Mouse (Mus musculus): Measurements from ENCODE around the gene Hnrnpa1.

The Hnrnpa1 gene

GRCm38 (mm10) chr15:103240160-103241028, at the start of gene Hnrnpa1:
Gene Hnrnpa1, plus strand, starts transcription at chr15:103240432.
- DNase-seq: peak; percentile 97 to 98

GRCm38 (mm10) chr15:103190531-103191462, 49.4 kb upstream of the Hnrnpa1 start:
- no peak for DNase-seq

DNA sequence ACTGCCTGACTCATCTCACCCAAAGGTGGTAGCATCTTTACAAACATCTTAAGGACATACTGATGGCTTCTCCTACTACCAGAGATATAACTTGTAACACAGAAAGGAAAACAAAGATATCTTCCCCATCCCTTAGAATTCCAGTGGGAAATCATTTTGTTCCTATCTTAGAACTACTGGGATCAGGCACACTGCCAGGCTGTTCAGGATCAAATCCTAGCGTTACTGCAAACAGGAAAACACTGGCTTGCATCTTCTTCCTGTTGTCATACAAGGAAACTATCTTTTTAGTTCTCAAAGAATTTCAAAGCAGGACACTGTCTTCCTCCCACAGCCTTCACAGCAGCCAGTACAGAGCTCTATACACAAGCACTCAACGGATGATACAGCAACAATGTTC, 46.6 kb upstream of the Hnrnpa1 start:
- peak in 1 of 2 experiments; percentile 35 for DNase-seq

- no peak for DNase-seq
Observed at GRCm38 (mm10) chr15:103196835-103197234, 43.4 kb upstream of the Hnrnpa1 start.

DNA sequence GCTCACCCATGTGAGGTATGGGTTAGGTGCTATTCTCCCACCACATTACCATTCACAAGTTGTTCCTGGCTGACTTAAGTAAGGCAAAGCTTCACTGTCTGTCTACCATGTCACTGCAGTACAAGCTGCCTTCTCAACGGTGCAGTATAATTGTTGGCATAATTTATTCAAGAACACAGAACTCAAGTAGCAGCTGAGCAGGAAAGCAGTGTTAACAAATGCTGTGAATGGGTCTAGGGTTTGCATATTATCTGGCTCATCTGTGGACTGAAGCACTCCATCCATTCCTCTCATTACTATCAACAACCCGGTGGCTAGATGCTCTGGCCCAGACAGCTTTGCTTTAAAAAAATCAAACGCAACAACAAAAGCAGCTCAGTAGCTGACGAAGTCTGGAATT, 42.4 kb upstream of the Hnrnpa1 start:
- no peak for DNase-seq

DNA sequence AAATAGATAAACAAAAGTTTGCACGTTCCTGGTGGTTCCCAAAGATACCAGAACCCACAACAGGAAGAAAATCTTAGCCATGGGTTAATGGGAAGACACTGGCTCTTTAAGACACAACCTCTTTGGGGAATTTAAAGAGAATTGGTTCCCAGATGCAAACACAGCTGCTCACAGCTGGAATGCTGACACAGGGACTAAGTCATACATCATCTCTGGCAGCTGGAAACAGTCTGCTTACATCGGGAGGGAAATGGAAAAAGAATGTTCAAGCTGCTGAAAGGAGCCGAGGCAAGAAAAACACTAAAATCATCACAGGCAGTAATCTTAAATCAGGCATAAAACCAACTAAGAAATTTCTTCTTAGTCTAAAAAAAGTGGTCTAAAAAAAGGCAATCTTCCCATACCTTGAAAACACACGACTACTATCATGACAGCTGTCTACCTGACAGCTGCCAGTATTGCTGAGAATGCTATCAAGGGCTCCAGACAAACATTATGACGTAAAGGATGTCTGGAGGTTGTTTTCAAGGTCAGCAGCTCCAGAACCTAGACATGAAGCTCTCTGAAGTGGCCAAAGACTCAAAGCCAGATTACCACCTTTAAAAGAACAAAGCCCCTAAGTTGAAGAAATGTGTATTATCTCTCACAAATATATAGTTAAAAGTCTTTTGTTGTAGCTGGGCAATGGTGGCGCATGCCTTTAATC, 38.0 kb upstream of the Hnrnpa1 start:
- DNase-seq: peak in 1 of 2 experiments; percentile 63

- no peak for DNase-seq
Observed at GRCm38 (mm10) chr15:103205156-103205555, 35.1 kb upstream of the Hnrnpa1 start.

- DNase-seq: no peak
Observed at GRCm38 (mm10) chr15:103214149-103214548, 26.1 kb upstream of the Hnrnpa1 start.

DNA sequence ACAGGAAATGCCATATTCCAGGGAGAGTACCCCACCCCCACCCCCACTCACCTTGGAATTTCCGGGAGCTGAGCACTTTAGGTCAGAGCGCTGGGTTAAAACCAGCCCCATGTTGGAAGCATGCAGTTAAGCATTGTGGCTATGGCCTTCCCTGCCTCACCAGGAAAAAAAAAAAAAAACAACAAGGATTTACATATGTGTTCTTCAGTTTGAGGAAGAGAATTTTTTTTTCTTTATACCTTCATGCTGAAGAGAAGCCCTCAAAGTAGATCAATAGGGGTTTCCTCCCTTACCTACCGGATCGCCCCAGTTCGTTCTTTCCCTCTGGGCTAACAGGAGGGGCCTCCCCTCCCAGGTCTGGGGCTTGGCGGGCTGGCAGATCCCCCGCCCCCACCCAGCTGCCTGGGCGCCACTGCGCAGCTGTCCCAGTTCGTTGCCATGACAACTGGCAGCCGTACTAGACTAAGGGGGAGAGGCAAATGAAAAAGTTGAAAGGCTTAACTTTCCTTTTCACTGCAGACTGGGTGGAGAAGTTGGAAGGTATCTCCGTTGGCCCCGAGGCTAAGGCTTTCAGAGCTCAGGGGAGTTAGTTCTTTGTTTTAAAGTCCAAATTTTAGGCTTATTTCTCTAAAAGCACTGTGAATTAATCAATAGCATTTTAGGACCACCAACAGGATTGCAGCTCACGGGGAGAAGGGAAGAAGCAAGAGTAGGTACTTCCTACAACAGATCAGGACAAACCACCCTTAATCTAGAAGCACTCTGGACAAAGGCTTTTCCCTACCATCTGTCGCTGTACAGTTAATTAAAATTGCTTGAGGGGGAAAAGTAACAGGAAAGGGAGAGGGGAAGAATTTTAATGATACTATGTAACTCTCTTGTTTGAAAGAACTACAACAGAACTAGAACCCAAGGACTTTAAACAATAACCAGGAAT, 25.0 kb upstream of the Hnrnpa1 start:
- DNase-seq: peak; percentile 82 to 90

DNA sequence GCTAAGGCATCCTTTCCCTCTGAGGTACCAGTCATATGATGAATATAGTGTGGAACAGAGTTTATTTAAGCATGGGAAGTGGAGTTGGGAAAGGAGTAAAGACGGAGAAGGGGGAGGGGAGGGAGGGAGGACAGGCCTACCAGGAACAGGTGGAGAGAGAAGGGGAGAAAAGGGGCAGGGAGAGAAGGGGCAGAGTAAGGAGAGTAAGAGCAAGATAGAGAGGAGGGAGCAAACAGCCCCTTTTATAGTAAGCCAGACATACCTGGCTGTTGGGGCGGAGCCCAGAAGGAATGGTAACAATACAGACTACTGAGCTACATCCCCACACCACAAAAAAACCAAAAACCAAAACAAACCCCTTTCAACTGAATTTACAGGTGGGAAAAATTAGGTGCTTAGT, 24.2 kb upstream of the Hnrnpa1 start:
- DNase-seq: no peak

- DNase-seq: peak in 1 of 2 experiments; percentile 22
Observed at GRCm38 (mm10) chr15:103220785-103221184, 19.4 kb upstream of the Hnrnpa1 start.

- DNase-seq: no peak
Observed at GRCm38 (mm10) chr15:103221386-103221785, 18.8 kb upstream of the Hnrnpa1 start.

- DNase-seq: no peak
Observed at GRCm38 (mm10) chr15:103224161-103224560, 16.1 kb upstream of the Hnrnpa1 start.

GRCm38 (mm10) chr15:103227022-103227421, 13.2 kb upstream of the Hnrnpa1 start:
- DNase-seq: no peak

- DNase-seq: no peak
Observed at GRCm38 (mm10) chr15:103227572-103227971, 12.7 kb upstream of the Hnrnpa1 start.

DNA sequence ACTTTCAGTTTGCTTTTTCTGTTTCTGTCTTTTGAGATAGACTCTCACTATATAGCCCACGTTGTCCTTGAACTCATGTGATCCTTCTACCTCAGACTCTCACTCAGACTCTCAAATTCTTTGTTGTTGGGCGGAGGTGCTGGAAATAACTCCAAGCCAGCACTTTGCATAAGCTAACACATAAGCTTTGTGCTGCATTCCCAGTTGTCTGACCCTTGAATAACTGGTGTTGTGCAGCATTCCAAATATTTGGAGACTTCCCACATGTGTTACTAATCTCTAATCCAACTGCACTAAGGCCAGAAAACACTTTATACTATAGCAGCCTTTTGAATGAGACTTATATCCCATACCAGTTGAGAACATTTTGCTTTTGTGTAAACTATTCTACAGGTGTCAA, 11.3 kb upstream of the Hnrnpa1 start:
- DNase-seq: no peak

DNA sequence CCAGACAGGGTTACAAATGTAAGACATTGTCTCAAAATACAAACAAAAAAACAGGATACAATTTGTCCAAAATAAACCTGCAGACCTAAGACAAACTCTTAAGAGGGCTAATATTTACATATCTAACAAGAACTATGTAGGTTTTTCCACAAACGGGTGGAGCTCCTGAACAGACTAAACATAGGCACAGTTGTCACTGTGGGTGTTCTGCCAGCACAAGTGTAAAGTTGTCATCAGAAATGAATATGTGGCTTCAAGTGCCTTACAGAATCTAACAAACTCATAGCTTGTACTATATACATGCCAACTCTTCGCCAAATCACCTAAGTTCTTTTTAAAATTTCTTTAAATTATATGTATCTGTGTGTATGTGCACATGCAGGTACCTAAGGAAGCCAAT, 7.1 kb upstream of the Hnrnpa1 start:
- DNase-seq: peak in 1 of 2 experiments; percentile 24

GRCm38 (mm10) chr15:103237295-103237694, 2.9 kb upstream of the Hnrnpa1 start:
- no peak for DNase-seq

- DNase-seq: peak; percentile 95 to 96
Observed at GRCm38 (mm10) chr15:103239130-103239684, 1.0 kb upstream of the Hnrnpa1 start.

- peak; percentile 99 for DNase-seq
Observed at GRCm38 (mm10) chr15:103239685-103240159, 510 bp upstream of the Hnrnpa1 start, which contains the start of gene Cbx5. Gene Cbx5, minus strand, starts transcription at chr15:103239816.
